Mouse (Mus musculus): ENCODE data around the gene Gng7. TPM values are rescaled to one million over a fixed set of nuclear protein-coding genes. Genes with fewer than 3 reads are reported as not detected.
A peak's percentile ranks its signal among the peaks of the same experiment; 100 is the strongest.

Gng7 gene
- polyA plus RNA-seq, 1 experiment: not detected

- H3K4me1 ChIP-seq (ENCODE audit: control insufficient read depth, insufficient read depth, low read length): peaks cover 39% of the 10 kb centered on the region
- H3K27ac ChIP-seq (ENCODE audit: insufficient read depth, low read depth, low read length): no peak overlapping the region
- no peak overlapping the region for H3K4me3 ChIP-seq (ENCODE audit: insufficient read depth, low read depth, low read length)
- peak; percentile 83 for TF ChIP-seq CTCF (IDR thresholded peaks at IDR 0.05; ENCODE audit: insufficient read depth, low read depth, low read length)
- no peak for TF ChIP-seq POLR2A (IDR thresholded peaks at IDR 0.05; ENCODE audit: insufficient read depth, low read depth, low read length)
- WGBS: 19% methylated on average over 37 of the region's 37 CpGs
Observed at GRCm38 (mm10) chr10:80999362-81000196, 15.2 kb downstream of the Gng7 start.

- no peak overlapping the region for H3K4me3 ChIP-seq (ENCODE audit: insufficient read depth, low read depth, low read length)
- TF ChIP-seq POLR2A (IDR thresholded peaks at IDR 0.05; ENCODE audit: insufficient read depth, low read depth, low read length) (no peak), CTCF (IDR thresholded peaks at IDR 0.05; ENCODE audit: insufficient read depth, low read depth, low read length) (peak; percentile 67; the same call in 1 of the 2 replicates)
- WGBS: 9% methylated on average over 12 of the region's 12 CpGs
- no peak overlapping the region for H3K27ac ChIP-seq (ENCODE audit: insufficient read depth, low read depth, low read length)
- H3K4me1 ChIP-seq (ENCODE audit: control insufficient read depth, insufficient read depth, low read length): peaks cover 41% of the 10 kb centered on the region
Observed at GRCm38 (mm10) chr10:80998778-80999177, 16.0 kb downstream of the Gng7 start.

GRCm38 (mm10) chr10:80998021-80998420 is 16.7 kb downstream of the Gng7 start:
- H3K4me3 ChIP-seq (ENCODE audit: insufficient read depth, low read depth, low read length): no peak overlapping the region
- TF ChIP-seq POLR2A (IDR thresholded peaks at IDR 0.05; ENCODE audit: insufficient read depth, low read depth, low read length) (no peak), CTCF (IDR thresholded peaks at IDR 0.05; ENCODE audit: insufficient read depth, low read depth, low read length) (no peak)
- WGBS: 10% methylated on average over 14 of the region's 14 CpGs
- no peak overlapping the region for H3K27ac ChIP-seq (ENCODE audit: insufficient read depth, low read depth, low read length)
- peaks cover 48% of the 10 kb centered on the region for H3K4me1 ChIP-seq (ENCODE audit: control insufficient read depth, insufficient read depth, low read length)

- TF ChIP-seq CTCF (IDR thresholded peaks at IDR 0.05; ENCODE audit: insufficient read depth, low read depth, low read length) (no peak), POLR2A (IDR thresholded peaks at IDR 0.05; ENCODE audit: insufficient read depth, low read depth, low read length) (no peak)
- H3K27ac ChIP-seq (ENCODE audit: insufficient read depth, low read depth, low read length): no peak overlapping the region
- H3K4me1 ChIP-seq (ENCODE audit: control insufficient read depth, insufficient read depth, low read length): peaks cover 55% of the 10 kb centered on the region
- H3K4me3 ChIP-seq (ENCODE audit: insufficient read depth, low read depth, low read length): no peak overlapping the region
- 91% methylated on average over 8 of the region's 8 CpGs for WGBS
Observed at GRCm38 (mm10) chr10:80997332-80997731, 17.4 kb downstream of the Gng7 start.

- Histone ChIP-seq H3K4me1 (ENCODE audit: control insufficient read depth, insufficient read depth, low read length) (peaks cover 56% of the 10 kb centered on the region), H3K4me3 (ENCODE audit: insufficient read depth, low read depth, low read length) (no peak overlapping the region), H3K27ac (ENCODE audit: insufficient read depth, low read depth, low read length) (no peak overlapping the region)
- no peak for TF ChIP-seq POLR2A (IDR thresholded peaks at IDR 0.05; ENCODE audit: insufficient read depth, low read depth, low read length)
- no peak for TF ChIP-seq CTCF (IDR thresholded peaks at IDR 0.05; ENCODE audit: insufficient read depth, low read depth, low read length)
- WGBS: 97% methylated on average over 8 of the region's 8 CpGs
Observed at GRCm38 (mm10) chr10:80996501-80996900, 18.2 kb downstream of the Gng7 start.

GRCm38 (mm10) chr10:80995091-80995632 is 19.6 kb downstream of the Gng7 start:
- Histone ChIP-seq H3K4me3 (ENCODE audit: insufficient read depth, low read depth, low read length) (peak overlapping the region; percentile 11; the same call in 1 of the 2 replicates), H3K4me1 (ENCODE audit: control insufficient read depth, insufficient read depth, low read length) (peaks cover 44% of the 10 kb centered on the region), H3K27ac (ENCODE audit: insufficient read depth, low read depth, low read length) (no peak overlapping the region)
- 9% methylated on average over 21 of the region's 21 CpGs for WGBS
- peak; percentile 89 for TF ChIP-seq CTCF (IDR thresholded peaks at IDR 0.05; ENCODE audit: insufficient read depth, low read depth, low read length)
- no peak for TF ChIP-seq POLR2A (IDR thresholded peaks at IDR 0.05; ENCODE audit: insufficient read depth, low read depth, low read length)

- peaks cover 40% of the 10 kb centered on the region for H3K4me1 ChIP-seq (ENCODE audit: control insufficient read depth, insufficient read depth, low read length)
- WGBS: 65% methylated on average over 4 of the region's 4 CpGs
- no peak overlapping the region for H3K27ac ChIP-seq (ENCODE audit: insufficient read depth, low read depth, low read length)
- no peak overlapping the region for H3K4me3 ChIP-seq (ENCODE audit: insufficient read depth, low read depth, low read length)
- TF ChIP-seq POLR2A (IDR thresholded peaks at IDR 0.05; ENCODE audit: insufficient read depth, low read depth, low read length) (no peak), CTCF (IDR thresholded peaks at IDR 0.05; ENCODE audit: insufficient read depth, low read depth, low read length) (no peak)
Observed at GRCm38 (mm10) chr10:80994621-80995020, 20.1 kb downstream of the Gng7 start.

- H3K4me3 ChIP-seq (ENCODE audit: insufficient read depth, low read depth, low read length): no peak overlapping the region
- WGBS: 40% methylated on average over 5 of the region's 5 CpGs
- peaks cover 35% of the 10 kb centered on the region for H3K4me1 ChIP-seq (ENCODE audit: control insufficient read depth, insufficient read depth, low read length)
- no peak for TF ChIP-seq CTCF (IDR thresholded peaks at IDR 0.05; ENCODE audit: insufficient read depth, low read depth, low read length)
- TF ChIP-seq POLR2A (IDR thresholded peaks at IDR 0.05; ENCODE audit: insufficient read depth, low read depth, low read length): no peak
- no peak overlapping the region for H3K27ac ChIP-seq (ENCODE audit: insufficient read depth, low read depth, low read length)
Observed at GRCm38 (mm10) chr10:80993276-80993675, 21.5 kb downstream of the Gng7 start.

- no peak for TF ChIP-seq POLR2A (IDR thresholded peaks at IDR 0.05; ENCODE audit: insufficient read depth, low read depth, low read length)
- 0 out of 2 replicates have a peak, but pooled peaks have one; percentile 6 for TF ChIP-seq CTCF (IDR thresholded peaks at IDR 0.05; ENCODE audit: insufficient read depth, low read depth, low read length)
- WGBS: 89% methylated on average over 1 of the region's 1 CpGs
Observed at GRCm38 (mm10) chr10:80991945-80992344, 22.8 kb downstream of the Gng7 start.

More at GRCm38 (mm10) chr10:80991945-80992344, 22.8 kb downstream of the Gng7 start:
- no peak overlapping the region for H3K27ac ChIP-seq (ENCODE audit: insufficient read depth, low read depth, low read length)
- H3K4me3 ChIP-seq (ENCODE audit: insufficient read depth, low read depth, low read length): no peak overlapping the region
- H3K4me1 ChIP-seq (ENCODE audit: control insufficient read depth, insufficient read depth, low read length): peaks cover 32% of the 10 kb centered on the region

Measured in olfactory bulb, adult 2 months (tissue).